Mouse (Mus musculus) erythroblast, embryonic 14.5 days (primary cell): Measurements from ENCODE around the gene Socs3. TPM values are rescaled to one million over a fixed set of nuclear protein-coding genes. Genes with fewer than 3 reads are reported as not detected.

Experiments used
- H3K27me3 ChIP-seq: 2 replicates; pipeline ENCODE4 v1.6.1; 2012; ENCODE audit warnings: inconsistent platforms; ENCODE audit not compliant: control insufficient read depth
- H3K36me3 ChIP-seq: 2 replicates; pipeline ENCODE4 v1.6.1; 2012; ENCODE audit warnings: mild to moderate bottlenecking, inconsistent platforms; ENCODE audit not compliant: control insufficient read depth
- H3K4me1 ChIP-seq: 2 replicates; pipeline ENCODE4 v1.6.1; 2012; ENCODE audit warnings: inconsistent platforms; ENCODE audit not compliant: control insufficient read depth
- H3K4me3 ChIP-seq: replicated peaks from 2 replicates; pipeline ENCODE3; 2012; ENCODE audit warnings: moderate library complexity, mild to moderate bottlenecking, inconsistent platforms
- H3K9me3 ChIP-seq: 2 replicates; pipeline ENCODE4 v1.6.1; 2012; ENCODE audit warnings: low read length, inconsistent platforms, mixed read lengths; ENCODE audit not compliant: control insufficient read depth
- GATA1 ChIP-seq: IDR thresholded peaks from 2 replicates; pipeline ENCODE4 v1.6.1; 2012; ENCODE audit warnings: low read length, inconsistent platforms, mixed read lengths
- TAL1 ChIP-seq: IDR thresholded peaks from 3 replicates; pipeline ENCODE4 v1.6.1; 2012; ENCODE audit warnings: low read length, inconsistent platforms, mixed read lengths
- polyA plus RNA-seq: library from polyadenylated mRNA; stranded (reverse); fragments of >175 nt; gene quantifications from 2 replicates; pipeline ENCODE4 v1.2.3, GENCODE M21; 2012

The Socs3 gene
- polyA plus RNA-seq, 1 experiment = 2.0 TPM

GRCm38 (mm10) chr11:117989241-117989640 is 19.4 kb upstream of the Socs3 start:
- Histone ChIP-seq H3K9me3 (no peaks in the 10 kb centered on the region), H3K4me1 (peaks cover 80% of the 10 kb centered on the region), H3K4me3 (peak overlapping the region; percentile 23), H3K27me3 (peaks cover 6% of the 10 kb centered on the region), H3K36me3 (peaks cover 25% of the 10 kb centered on the region)
- no peak for TF ChIP-seq TAL1
- no peak for TF ChIP-seq GATA1

- H3K4me3 ChIP-seq = peak overlapping the region; percentile 94
- H3K27me3 ChIP-seq = peaks cover 12% of the 10 kb centered on the region
- peaks cover 15% of the 10 kb centered on the region for H3K36me3 ChIP-seq
- TF ChIP-seq GATA1 (no peak; the same call in 1 of the 2 replicates), TAL1 (no peak)
- peaks cover 69% of the 10 kb centered on the region for H3K4me1 ChIP-seq
- no peaks in the 10 kb centered on the region for H3K9me3 ChIP-seq
Measured at GRCm38 (mm10) chr11:117987968-117988367, 18.1 kb upstream of the Socs3 start.

DNA sequence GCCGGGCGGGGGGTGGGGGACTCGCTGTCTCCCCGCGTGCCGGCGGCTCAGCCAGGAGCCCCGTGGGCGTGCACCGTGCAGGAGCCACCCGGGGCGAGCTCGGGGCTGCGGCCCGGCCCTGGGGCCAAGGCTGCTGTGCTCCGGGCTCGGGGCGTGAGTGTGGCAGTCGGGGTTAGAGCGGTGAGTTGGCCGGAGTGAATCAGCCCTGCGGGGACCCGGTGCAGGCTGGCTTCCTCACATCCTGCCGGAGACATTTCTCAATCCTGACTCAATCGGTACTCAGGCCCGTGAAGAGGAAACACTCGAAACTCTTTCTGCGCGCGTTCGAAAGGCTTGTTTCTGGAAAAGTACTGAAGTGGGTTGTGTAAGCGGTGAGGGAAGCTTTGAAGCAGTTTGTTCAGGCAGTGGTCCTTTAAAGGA is 17.2 kb upstream of the Socs3 start:
- H3K4me1 ChIP-seq = peaks cover 59% of the 10 kb centered on the region
- peak overlapping the region; percentile 94 for H3K4me3 ChIP-seq
- TF ChIP-seq TAL1 = no peak
- no peak for TF ChIP-seq GATA1

DNA sequence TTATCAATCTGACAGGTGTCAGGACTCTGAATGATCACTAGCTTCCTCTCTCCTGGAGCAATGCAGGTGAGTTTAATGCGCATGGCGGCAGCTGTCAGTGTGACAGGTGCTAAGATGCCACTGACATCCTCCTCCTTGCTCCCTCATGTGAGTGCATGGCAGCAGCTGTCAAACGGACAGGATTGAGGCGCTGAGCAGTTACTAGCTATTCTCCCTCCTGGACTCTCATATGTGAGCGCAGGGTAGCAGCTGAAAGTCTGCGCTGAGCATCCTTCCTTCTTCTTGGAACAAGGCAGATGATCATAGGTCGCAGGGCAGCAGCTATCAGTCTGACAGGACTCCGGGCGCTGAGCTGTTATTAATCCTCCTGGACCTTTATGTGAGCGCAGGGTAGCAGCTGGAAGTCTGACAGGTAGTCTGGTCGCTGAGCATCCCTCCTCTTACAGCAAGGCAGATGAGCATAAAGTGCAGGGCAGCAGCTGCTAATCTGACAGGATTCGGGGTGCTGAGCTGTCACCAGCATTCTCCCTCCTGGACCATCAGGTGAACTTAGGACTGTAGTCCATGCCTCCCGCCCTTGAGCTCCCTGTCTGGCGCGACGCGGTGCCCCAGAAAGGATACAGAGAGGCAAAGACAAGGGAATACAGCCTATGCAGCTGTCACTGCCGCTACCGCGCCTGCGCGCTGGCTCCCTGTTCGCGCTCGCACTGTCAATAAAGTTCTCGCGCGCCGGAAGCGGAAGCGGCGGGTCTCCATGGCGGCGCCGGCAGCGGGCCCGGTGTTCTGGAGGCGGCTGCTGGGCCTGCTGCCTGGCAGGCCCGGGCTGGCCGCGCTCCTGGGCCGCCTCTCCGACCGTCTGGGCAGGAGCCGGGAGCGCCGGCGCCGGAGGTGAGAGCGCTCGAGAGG is 16.5 kb upstream of the Socs3 start, which contains the start of gene Pgs1:
TSS of gene Pgs1 (plus strand) at position 167 of the 906 bp plus-strand sequence.
- Histone ChIP-seq H3K9me3 (no peaks in the 10 kb centered on the region), H3K36me3 (0 out of 2 replicates have a peak, but pooled peaks cover 3% of the 10 kb centered on the region), H3K4me3 (peak within 1 kb of the TSS; percentile 94), H3K27me3 (peaks cover 18% of the 10 kb centered on the region), H3K4me1 (peaks cover 54% of the 10 kb centered on the region)
- TF ChIP-seq GATA1 = no peak

More for the DNA sequence above, 17.2 kb upstream of the Socs3 start:
- Histone ChIP-seq H3K9me3 (no peaks in the 10 kb centered on the region), H3K36me3 (peaks cover 6% of the 10 kb centered on the region), H3K27me3 (peaks cover 18% of the 10 kb centered on the region)

DNA sequence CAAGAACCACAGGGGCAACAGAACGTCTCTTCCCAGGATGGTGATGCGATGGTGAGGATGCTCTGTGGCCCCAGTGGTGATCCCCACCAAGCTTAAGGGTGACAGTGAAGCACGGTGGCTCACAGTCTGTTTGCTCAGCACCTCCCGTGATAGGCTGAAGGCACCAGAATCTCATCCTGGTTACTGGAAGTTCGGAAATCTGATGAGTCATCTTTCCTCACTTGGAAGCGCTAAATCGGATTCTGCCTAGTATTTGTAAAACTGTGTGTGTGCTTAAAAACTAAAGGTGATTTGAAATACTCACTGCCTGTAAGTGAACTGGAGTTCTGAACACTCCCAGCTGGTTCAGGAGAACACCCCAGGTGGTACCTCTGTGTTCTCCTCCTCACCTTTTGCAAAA is 13.9 kb upstream of the Socs3 start:
- H3K36me3 ChIP-seq = no peaks in the 10 kb centered on the region
- H3K9me3 ChIP-seq = no peaks in the 10 kb centered on the region
- TF ChIP-seq GATA1 = no peak
- TF ChIP-seq TAL1 = no peak
- H3K4me1 ChIP-seq = peaks cover 28% of the 10 kb centered on the region
- H3K27me3 ChIP-seq = peaks cover 25% of the 10 kb centered on the region
- H3K4me3 ChIP-seq = no peak overlapping the region

- Histone ChIP-seq H3K27me3 (peaks cover 26% of the 10 kb centered on the region), H3K4me3 (no peak overlapping the region), H3K9me3 (no peaks in the 10 kb centered on the region), H3K4me1 (peaks cover 14% of the 10 kb centered on the region), H3K36me3 (no peaks in the 10 kb centered on the region)
- TF ChIP-seq TAL1 (no peak), GATA1 (no peak)
Measured at GRCm38 (mm10) chr11:117982426-117982825, 12.6 kb upstream of the Socs3 start.

GRCm38 (mm10) chr11:117979388-117979787 is 9.5 kb upstream of the Socs3 start:
- Histone ChIP-seq H3K9me3 (no peaks in the 10 kb centered on the region), H3K27me3 (peaks cover 48% of the 10 kb centered on the region), H3K36me3 (no peaks in the 10 kb centered on the region), H3K4me1 (no peaks in the 10 kb centered on the region; the same call in 1 of the 2 replicates), H3K4me3 (no peak overlapping the region)
- TF ChIP-seq TAL1 (no peak), GATA1 (no peak)

- Histone ChIP-seq H3K27me3 (peaks cover 57% of the 10 kb centered on the region), H3K4me3 (no peak overlapping the region), H3K4me1 (no peaks in the 10 kb centered on the region; the same call in 1 of the 2 replicates), H3K36me3 (no peaks in the 10 kb centered on the region), H3K9me3 (no peaks in the 10 kb centered on the region)
- TF ChIP-seq TAL1 = no peak
- TF ChIP-seq GATA1 = no peak
Measured at GRCm38 (mm10) chr11:117977694-117978360, 8.0 kb upstream of the Socs3 start.

- Histone ChIP-seq H3K9me3 (no peaks in the 10 kb centered on the region), H3K36me3 (no peaks in the 10 kb centered on the region), H3K4me3 (no peak overlapping the region), H3K4me1 (no peaks in the 10 kb centered on the region; the same call in 1 of the 2 replicates), H3K27me3 (peaks cover 60% of the 10 kb centered on the region)
- TF ChIP-seq TAL1 (no peak), GATA1 (no peak)
Measured at GRCm38 (mm10) chr11:117976081-117976582, 6.3 kb upstream of the Socs3 start.
